Mouse (Mus musculus): Measurements from ENCODE around the gene Ttc13. TPM values are rescaled to one million over a fixed set of nuclear protein-coding genes. Genes with fewer than 3 reads are reported as not detected.

Ttc13 gene
- total and polyA plus RNA-seq, 2 experiments from 2014 or later, result 64.8 to 66.5 TPM

GRCm38 (mm10) chr8:124633001-124633703, 88.6 kb downstream of the Ttc13 start:
- no peak for DNase-seq (ENCODE audit: low spot score)
- H3K4me1 ChIP-seq (ENCODE audit: insufficient read depth, low read length), result no peaks in the 10 kb centered on the region
- H3K36me3 ChIP-seq (ENCODE audit: insufficient read depth, low read length), result peaks cover 28% of the 10 kb centered on the region
- no peak overlapping the region for H3K27ac ChIP-seq (ENCODE audit: low read depth, low read length)
- WGBS, result 90% methylated on average over 14 of the region's 14 CpGs
- no peaks in the 10 kb centered on the region for H3K27me3 ChIP-seq (ENCODE audit: insufficient read depth, low read length)
- no peaks in the 10 kb centered on the region for H3K9me3 ChIP-seq (ENCODE audit: low read length)
- TF ChIP-seq CTCF (IDR thresholded peaks at IDR 0.05), result no peak
- H3K4me3 ChIP-seq (ENCODE audit: low read depth, low read length), result no peak overlapping the region
- H3K4me2 ChIP-seq (ENCODE audit: low read depth, low read length, poor library complexity, severe bottlenecking), result no peak overlapping the region
- ATAC-seq (ENCODE audit: low FRiP score), result no peak
- no peak overlapping the region for H3K9ac ChIP-seq (replicated peaks; ENCODE audit: low read length, poor library complexity, severe bottlenecking)

- no peaks in the 10 kb centered on the region for H3K27me3 ChIP-seq (ENCODE audit: insufficient read depth, low read length)
- H3K9ac ChIP-seq (replicated peaks; ENCODE audit: low read length, poor library complexity, severe bottlenecking), result no peak overlapping the region
- H3K4me2 ChIP-seq (ENCODE audit: low read depth, low read length, poor library complexity, severe bottlenecking), result no peak overlapping the region
- H3K36me3 ChIP-seq (ENCODE audit: insufficient read depth, low read length), result peaks cover 17% of the 10 kb centered on the region; the same call in 1 of the 2 replicates
- H3K4me1 ChIP-seq (ENCODE audit: insufficient read depth, low read length), result no peaks in the 10 kb centered on the region
- TF ChIP-seq CTCF (IDR thresholded peaks at IDR 0.05), result no peak
- DNase-seq (ENCODE audit: low spot score), result no peak
- no peak for ATAC-seq (ENCODE audit: low FRiP score)
- H3K27ac ChIP-seq (ENCODE audit: low read depth, low read length), result no peak overlapping the region
- 39% methylated on average over 7 of the region's 7 CpGs for WGBS
- H3K9me3 ChIP-seq (ENCODE audit: low read length), result no peaks in the 10 kb centered on the region
- H3K4me3 ChIP-seq (ENCODE audit: low read depth, low read length), result no peak overlapping the region
Observed at GRCm38 (mm10) chr8:124631966-124632365, 89.8 kb downstream of the Ttc13 start.

GRCm38 (mm10) chr8:124630891-124631290, 90.9 kb downstream of the Ttc13 start:
- H3K4me3 ChIP-seq (ENCODE audit: low read depth, low read length), result no peak overlapping the region
- H3K4me2 ChIP-seq (ENCODE audit: low read depth, low read length, poor library complexity, severe bottlenecking), result no peak overlapping the region
- peaks cover 8% of the 10 kb centered on the region; the same call in 1 of the 2 replicates for H3K36me3 ChIP-seq (ENCODE audit: insufficient read depth, low read length)
- H3K9me3 ChIP-seq (ENCODE audit: low read length), result no peaks in the 10 kb centered on the region
- H3K27me3 ChIP-seq (ENCODE audit: insufficient read depth, low read length), result no peaks in the 10 kb centered on the region
- 42% methylated on average over 4 of the region's 4 CpGs for WGBS
- no peak for DNase-seq (ENCODE audit: low spot score)
- TF ChIP-seq CTCF (IDR thresholded peaks at IDR 0.05), result no peak
- no peak for ATAC-seq (ENCODE audit: low FRiP score)
- no peak overlapping the region for H3K27ac ChIP-seq (ENCODE audit: low read depth, low read length)
- no peaks in the 10 kb centered on the region for H3K4me1 ChIP-seq (ENCODE audit: insufficient read depth, low read length)
- H3K9ac ChIP-seq (replicated peaks; ENCODE audit: low read length, poor library complexity, severe bottlenecking), result no peak overlapping the region

- H3K27me3 ChIP-seq (ENCODE audit: insufficient read depth, low read length), result no peaks in the 10 kb centered on the region
- no peaks in the 10 kb centered on the region for H3K9me3 ChIP-seq (ENCODE audit: low read length)
- ATAC-seq (ENCODE audit: low FRiP score) (no peak), DNase-seq (ENCODE audit: low spot score) (peak; percentile 73)
- no peak overlapping the region for H3K27ac ChIP-seq (ENCODE audit: low read depth, low read length)
- no peak overlapping the region for H3K9ac ChIP-seq (replicated peaks; ENCODE audit: low read length, poor library complexity, severe bottlenecking)
- H3K36me3 ChIP-seq (ENCODE audit: insufficient read depth, low read length), result peaks cover 5% of the 10 kb centered on the region; the same call in 1 of the 2 replicates
- H3K4me2 ChIP-seq (ENCODE audit: low read depth, low read length, poor library complexity, severe bottlenecking), result no peak overlapping the region
- no peak overlapping the region for H3K4me3 ChIP-seq (ENCODE audit: low read depth, low read length)
- 77% methylated on average over 6 of the region's 6 CpGs for whole genome bisulfite sequencing
- no peak for TF ChIP-seq CTCF (IDR thresholded peaks at IDR 0.05)
- H3K4me1 ChIP-seq (ENCODE audit: insufficient read depth, low read length), result no peaks in the 10 kb centered on the region
Observed at GRCm38 (mm10) chr8:124630489-124630888, 91.3 kb downstream of the Ttc13 start.

GRCm38 (mm10) chr8:124626251-124626650, 95.5 kb downstream of the Ttc13 start:
- DNase-seq (ENCODE audit: low spot score) (no peak), ATAC-seq (ENCODE audit: low FRiP score) (no peak)
- no peaks in the 10 kb centered on the region for H3K27me3 ChIP-seq (ENCODE audit: insufficient read depth, low read length)
- H3K36me3 ChIP-seq (ENCODE audit: insufficient read depth, low read length), result no peaks in the 10 kb centered on the region
- WGBS, result 87% methylated on average over 9 of the region's 9 CpGs
- H3K4me3 ChIP-seq (ENCODE audit: low read depth, low read length), result no peak overlapping the region
- no peak for TF ChIP-seq CTCF (IDR thresholded peaks at IDR 0.05)
- no peak overlapping the region for H3K27ac ChIP-seq (ENCODE audit: low read depth, low read length)
- H3K4me2 ChIP-seq (ENCODE audit: low read depth, low read length, poor library complexity, severe bottlenecking), result no peak overlapping the region
- no peaks in the 10 kb centered on the region for H3K4me1 ChIP-seq (ENCODE audit: insufficient read depth, low read length)
- H3K9me3 ChIP-seq (ENCODE audit: low read length), result no peaks in the 10 kb centered on the region
- no peak overlapping the region for H3K9ac ChIP-seq (replicated peaks; ENCODE audit: low read length, poor library complexity, severe bottlenecking)

Other genes starting within 250 kb of the Ttc13 start
- 26.2 and 26.7 TPM in 2 replicates for gene Cog2, start 201.2 kb downstream of the Ttc13 start, total RNA-seq (2014; rRNA removed)
- gene Cog2, start 201.2 kb downstream of the Ttc13 start, polyA plus RNA-seq (2015; fragmentation: Nextera tagmentation; extraction: Ambion mirVana), result 15.8 and 18.8 TPM in 2 replicates
- 75.5 and 104 TPM in 2 replicates for gene Agt, start 152.3 kb downstream of the Ttc13 start, total RNA-seq (2014; rRNA removed)
- gene Agt, start 152.3 kb downstream of the Ttc13 start, polyA plus RNA-seq (2015; fragmentation: Nextera tagmentation; extraction: Ambion mirVana), result 65.9 and 83.6 TPM in 2 replicates
- 0.27 TPM in 1 of 2 replicates, not detected in the other for gene Capn9, start 145.9 kb downstream of the Ttc13 start, total RNA-seq (2014; rRNA removed)
- 0.43 and 0.52 TPM in 2 replicates for gene Capn9, start 145.9 kb downstream of the Ttc13 start, polyA plus RNA-seq (2015; fragmentation: Nextera tagmentation; extraction: Ambion mirVana)
- 87.6 and 88.0 TPM in 2 replicates for gene 2310022B05Rik, start 58.6 kb downstream of the Ttc13 start, total RNA-seq (2014; rRNA removed)
- gene 2310022B05Rik, start 58.6 kb downstream of the Ttc13 start, polyA plus RNA-seq (2015; fragmentation: Nextera tagmentation; extraction: Ambion mirVana), result 30.1 and 31.4 TPM in 2 replicates
- gene Arv1, start 156 bp upstream of the Ttc13 start, total RNA-seq (2014; rRNA removed), result 22.5 and 25.4 TPM in 2 replicates
- 35.2 and 35.7 TPM in 2 replicates for gene Arv1, start 156 bp upstream of the Ttc13 start, polyA plus RNA-seq (2015; fragmentation: Nextera tagmentation; extraction: Ambion mirVana)
- 1.2 TPM in 1 of 2 replicates, not detected in the other for gene Fam89a, start 29.8 kb upstream of the Ttc13 start, total RNA-seq (2014; rRNA removed)
- 0.25 and 0.26 TPM in 2 replicates for gene Fam89a, start 29.8 kb upstream of the Ttc13 start, polyA plus RNA-seq (2015; fragmentation: Nextera tagmentation; extraction: Ambion mirVana)
- 87.1 and 104 TPM in 2 replicates for gene Trim67, start 71.1 kb upstream of the Ttc13 start, total RNA-seq (2014; rRNA removed)
- 22.0 and 25.6 TPM in 2 replicates for gene Trim67, start 71.1 kb upstream of the Ttc13 start, polyA plus RNA-seq (2015; fragmentation: Nextera tagmentation; extraction: Ambion mirVana)
- gene Gnpat, start 141.1 kb upstream of the Ttc13 start, total RNA-seq (2014; rRNA removed), result 45.1 and 47.2 TPM in 2 replicates
- gene Gnpat, start 141.1 kb upstream of the Ttc13 start, polyA plus RNA-seq (2015; fragmentation: Nextera tagmentation; extraction: Ambion mirVana), result 48.2 and 58.5 TPM in 2 replicates
- gene 2810004N23Rik, start 141.1 kb upstream of the Ttc13 start, total RNA-seq (2014; rRNA removed), result 20.6 and 24.7 TPM in 2 replicates
- gene 2810004N23Rik, start 141.1 kb upstream of the Ttc13 start, polyA plus RNA-seq (2015; fragmentation: Nextera tagmentation; extraction: Ambion mirVana), result 20.3 and 20.4 TPM in 2 replicates
- 33.6 and 34.4 TPM in 2 replicates for gene Exoc8, start 175.7 kb upstream of the Ttc13 start, total RNA-seq (2014; rRNA removed)
- gene Exoc8, start 175.7 kb upstream of the Ttc13 start, polyA plus RNA-seq (2015; fragmentation: Nextera tagmentation; extraction: Ambion mirVana), result 10.5 and 10.7 TPM in 2 replicates
- gene Sprtn, start 175.9 kb upstream of the Ttc13 start, total RNA-seq (2014; rRNA removed), result 13.9 and 17.1 TPM in 2 replicates
- gene Sprtn, start 175.9 kb upstream of the Ttc13 start, polyA plus RNA-seq (2015; fragmentation: Nextera tagmentation; extraction: Ambion mirVana), result 6.0 and 6.1 TPM in 2 replicates
- 42.1 and 52.7 TPM in 2 replicates for gene Egln1, start 227.3 kb upstream of the Ttc13 start, total RNA-seq (2014; rRNA removed)
- gene Egln1, start 227.3 kb upstream of the Ttc13 start, polyA plus RNA-seq (2015; fragmentation: Nextera tagmentation; extraction: Ambion mirVana), result 12.9 and 13.6 TPM in 2 replicates